14 mouse cellular contexts compared by ENCODE assay signal in the genomic region with DNA sequence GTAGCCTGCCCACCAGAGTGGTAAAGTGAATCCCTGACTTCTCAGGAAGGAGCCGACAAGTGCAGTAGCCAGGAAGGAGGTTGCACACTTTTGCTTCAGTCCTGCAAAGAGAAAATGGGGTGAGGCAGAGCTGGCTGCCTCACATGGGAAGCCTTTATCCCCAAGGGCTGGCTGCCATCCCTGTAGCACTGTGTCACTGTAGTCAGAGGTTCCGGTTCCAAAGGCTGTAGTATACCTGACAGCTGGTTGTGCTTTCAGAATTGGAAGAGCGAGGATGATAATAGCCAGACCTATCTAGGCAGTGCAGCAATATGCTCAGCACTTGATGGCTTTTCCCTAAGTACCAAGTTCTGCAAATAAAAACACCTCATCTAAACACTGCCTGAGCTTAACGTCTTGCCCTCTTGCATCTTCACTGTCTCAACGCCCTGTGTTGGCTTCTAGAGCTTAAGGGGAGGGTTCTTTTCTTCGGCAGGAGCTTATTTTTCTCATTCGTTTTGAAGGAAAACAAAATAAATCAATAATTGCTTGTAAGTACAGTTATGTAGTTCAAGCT. TPM values are rescaled to one million over a fixed set of nuclear protein-coding genes. Genes with fewer than 3 reads are reported as not detected.
DNase-seq lines count a peak whose midpoint lies in the region; ATAC-seq and TF ChIP-seq lines count a peak whose summit lies in the region.
"Had no signal": no experiment of that assay in that cellular context is flagged by ENCODE, and none has a peak within 500 bp of the region (broad histone marks: within the 10 kb centered on the region; RNA-seq: fewer than 3 reads in every experiment).

No protein-coding gene starts in this region.

- H3K27ac ChIP-seq in embryonic facial prominence, embryonic 14.5 days (replicated peaks; ENCODE audit: low read depth, low read length), result peak overlapping the region; percentile 52; the same call in 1 of the 2 replicates
- H3K27ac ChIP-seq in embryonic facial prominence, embryonic 10.5 days (replicated peaks), result no peak overlapping the region
- peak overlapping the region; percentile 77 for H3K27ac ChIP-seq in kidney, postnatal 0 days
- H3K27ac ChIP-seq in embryonic facial prominence, embryonic 15.5 days (replicated peaks), result peak overlapping the region; percentile 55; the same call in 1 of the 2 replicates
- H3K27ac ChIP-seq in small intestine, adult 2 months (ENCODE audit: insufficient read depth, low read depth, low read length), result peak overlapping the region; percentile 3; the same call in 1 of the 2 replicates
- H3K27ac ChIP-seq: limb, embryonic 13.5 days had no signal

- no peak for TF ChIP-seq CTCF in kidney, postnatal 0 days (IDR thresholded peaks at IDR 0.05; ENCODE audit: low read depth)
- TF ChIP-seq CTCF in small intestine, adult 2 months (IDR thresholded peaks at IDR 0.05; ENCODE audit: extremely low read depth, insufficient read length, insufficient replicate concordance, low read depth, low read length), result no peak

- H3K4me2 ChIP-seq in embryonic facial prominence, embryonic 14.5 days (ENCODE audit: low read depth, low read length), result no peak overlapping the region
- no peak overlapping the region; the same call in 1 of the 2 replicates for H3K4me2 ChIP-seq in kidney, postnatal 0 days (ENCODE audit: low read length)
- no peak overlapping the region for H3K4me2 ChIP-seq in embryonic facial prominence, embryonic 15.5 days (replicated peaks)
- H3K4me2 ChIP-seq: limb, embryonic 13.5 days; midbrain, embryonic 11.5 days had no signal

- no peak overlapping the region for H3K9ac ChIP-seq in embryonic facial prominence, embryonic 14.5 days (ENCODE audit: low read depth, low read length)
- H3K9ac ChIP-seq in kidney, postnatal 0 days (ENCODE audit: low read depth, low read length), result no peak overlapping the region
- H3K9ac ChIP-seq in embryonic facial prominence, embryonic 15.5 days, result no peak overlapping the region
- H3K9ac ChIP-seq: limb, embryonic 13.5 days had no signal

- DNase-seq in embryonic facial prominence, embryonic 14.5 days (ENCODE audit: low spot score), result peak; percentile 9
- no peak for DNase-seq in embryonic facial prominence, embryonic 10.5 days (ENCODE audit: low spot score)
- no peak for DNase-seq in kidney, postnatal 0 days (ENCODE audit: low spot score)
- DNase-seq in kidney, adult 8-10 months, result no peak
- DNase-seq in left cerebral cortex, adult 11 months (ENCODE audit: low spot score), result no peak
- DNase-seq: embryo, embryonic 11 days; lung, adult 2 months; right cerebral cortex, postnatal 25 days; thymus, postnatal 25 days had no signal

- no peaks in the 10 kb centered on the region for H3K9me3 ChIP-seq in embryonic facial prominence, embryonic 14.5 days (ENCODE audit: control insufficient read depth, low read length)
- H3K9me3 ChIP-seq in embryonic facial prominence, embryonic 10.5 days, result no peaks in the 10 kb centered on the region
- no peaks in the 10 kb centered on the region for H3K9me3 ChIP-seq in kidney, postnatal 0 days (replicated peaks; ENCODE audit: low read length)
- H3K9me3 ChIP-seq in embryonic facial prominence, embryonic 15.5 days (replicated peaks), result no peaks in the 10 kb centered on the region
- H3K9me3 ChIP-seq: limb, embryonic 13.5 days had no signal

- 84% methylated on average over 7 of the region's 7 CpGs for WGBS in embryonic facial prominence, embryonic 14.5 days
- 89% methylated on average over 7 of the region's 7 CpGs for WGBS in embryonic facial prominence, embryonic 10.5 days
- WGBS in kidney, postnatal 0 days, result 47% methylated on average over 7 of the region's 7 CpGs
- WGBS in embryonic facial prominence, embryonic 15.5 days, result 74% methylated on average over 7 of the region's 7 CpGs
- 68% methylated on average over 7 of the region's 7 CpGs for WGBS in small intestine, adult 2 months

- TF ChIP-seq POLR2A in small intestine, adult 2 months (IDR thresholded peaks at IDR 0.05; ENCODE audit: low read depth, low read length), result no peak

- no peak overlapping the region for H3K4me3 ChIP-seq in embryonic facial prominence, embryonic 14.5 days (ENCODE audit: low read depth, low read length)
- H3K4me3 ChIP-seq in embryonic facial prominence, embryonic 10.5 days, result no peak overlapping the region
- no peak overlapping the region for H3K4me3 ChIP-seq in kidney, postnatal 0 days (replicated peaks; ENCODE audit: low read depth, low read length)
- H3K4me3 ChIP-seq in embryonic facial prominence, embryonic 15.5 days (replicated peaks), result no peak overlapping the region
- H3K4me3 ChIP-seq in small intestine, adult 2 months (ENCODE audit: low read depth, low read length), result no peak overlapping the region
- H3K4me3 ChIP-seq: limb, embryonic 13.5 days had no signal

- peak; percentile 3; the same call in 1 of the 2 replicates for ATAC-seq in embryonic facial prominence, embryonic 14.5 days (ENCODE audit: low read depth)
- ATAC-seq in kidney, postnatal 0 days (replicated peaks; ENCODE audit: low FRiP score, low read depth), result no peak
- no peak for ATAC-seq in embryonic facial prominence, embryonic 15.5 days (ENCODE audit: insufficient number of reproducible peaks, low FRiP score, low TSS enrichment, low read depth)
- no peak for ATAC-seq in megakaryocyte progenitor cell, adult 5-6 weeks (replicated peaks; ENCODE audit: poor library complexity)

- no peaks in the 10 kb centered on the region for H3K27me3 ChIP-seq in embryonic facial prominence, embryonic 14.5 days (replicated peaks; ENCODE audit: control insufficient read depth, insufficient read depth, low read length)
- no peaks in the 10 kb centered on the region for H3K27me3 ChIP-seq in embryonic facial prominence, embryonic 10.5 days (replicated peaks; ENCODE audit: low read depth, poor library complexity, severe bottlenecking)
- H3K27me3 ChIP-seq in kidney, postnatal 0 days (ENCODE audit: insufficient read depth, low read length), result no peaks in the 10 kb centered on the region
- no peaks in the 10 kb centered on the region for H3K27me3 ChIP-seq in embryonic facial prominence, embryonic 15.5 days
- H3K27me3 ChIP-seq in small intestine, adult 2 months (ENCODE audit: control insufficient read depth, insufficient read depth, low read length), result no peaks in the 10 kb centered on the region
- H3K27me3 ChIP-seq: limb, embryonic 13.5 days had no signal

- H3K4me1 ChIP-seq in embryonic facial prominence, embryonic 14.5 days (ENCODE audit: control insufficient read depth, insufficient read depth, low read length), result peaks cover 35% of the 10 kb centered on the region
- H3K4me1 ChIP-seq in embryonic facial prominence, embryonic 10.5 days, result peaks cover 46% of the 10 kb centered on the region
- peaks cover 32% of the 10 kb centered on the region for H3K4me1 ChIP-seq in kidney, postnatal 0 days (replicated peaks; ENCODE audit: insufficient read depth, low read length)
- H3K4me1 ChIP-seq in embryonic facial prominence, embryonic 15.5 days, result peaks cover 43% of the 10 kb centered on the region
- H3K4me1 ChIP-seq in small intestine, adult 2 months (ENCODE audit: control insufficient read depth, insufficient read depth, insufficient read length, low read length), result no peaks in the 10 kb centered on the region; the same call in 1 of the 2 replicates

- H3K36me3 ChIP-seq in embryonic facial prominence, embryonic 14.5 days (ENCODE audit: control insufficient read depth, insufficient read depth, low read length), result no peaks in the 10 kb centered on the region
- peaks cover 9% of the 10 kb centered on the region for H3K36me3 ChIP-seq in embryonic facial prominence, embryonic 10.5 days (replicated peaks)
- no peaks in the 10 kb centered on the region for H3K36me3 ChIP-seq in kidney, postnatal 0 days (ENCODE audit: insufficient read depth, low read length)
- no peaks in the 10 kb centered on the region for H3K36me3 ChIP-seq in embryonic facial prominence, embryonic 15.5 days
- peaks cover 5% of the 10 kb centered on the region for H3K36me3 ChIP-seq in small intestine, adult 2 months (ENCODE audit: control insufficient read depth, insufficient read depth, low read length)

RNA-seq across cellular contexts. Expression of a gene that starts 20.3 kb away (rescaled TPM):
- polyA plus RNA-seq in embryonic facial prominence, embryonic 14.5 days (2014; fragmentation: Nextera tagmentation; extraction: Ambion mirVana), result 26.7 and 27.6 TPM in 2 replicates
- 14.6 and 17.3 TPM in 2 replicates for polyA plus RNA-seq in embryonic facial prominence, embryonic 10.5 days (2016; fragmentation: Nextera tagmentation; extraction: Ambion mirVana)
- 21.0 and 22.1 TPM in 2 replicates for polyA plus RNA-seq in kidney, postnatal 0 days (2015; fragmentation: Nextera tagmentation; extraction: Ambion mirVana)
- polyA plus RNA-seq in embryonic facial prominence, embryonic 15.5 days (2015; fragmentation: Nextera tagmentation; extraction: Ambion mirVana), result 28.6 and 30.8 TPM in 2 replicates
- polyA plus RNA-seq in small intestine, adult 2 months (2012; rRNA removed), result 6.5 and 18.7 TPM in 2 replicates
- total RNA-seq in megakaryocyte progenitor cell, adult 5-6 weeks (2015), result not detected in 2 replicates
- not detected in 2 replicates for total RNA-seq in megakaryocyte progenitor cell, adult 5-6 weeks (2017)
